Mouse (Mus musculus): ENCODE measurements around the gene Best1.

Gene Best1

GRCm38 (mm10) chr19:9957965-9958364, 43.5 kb downstream of the Best1 start:
- DNase-seq = no peak

DNA sequence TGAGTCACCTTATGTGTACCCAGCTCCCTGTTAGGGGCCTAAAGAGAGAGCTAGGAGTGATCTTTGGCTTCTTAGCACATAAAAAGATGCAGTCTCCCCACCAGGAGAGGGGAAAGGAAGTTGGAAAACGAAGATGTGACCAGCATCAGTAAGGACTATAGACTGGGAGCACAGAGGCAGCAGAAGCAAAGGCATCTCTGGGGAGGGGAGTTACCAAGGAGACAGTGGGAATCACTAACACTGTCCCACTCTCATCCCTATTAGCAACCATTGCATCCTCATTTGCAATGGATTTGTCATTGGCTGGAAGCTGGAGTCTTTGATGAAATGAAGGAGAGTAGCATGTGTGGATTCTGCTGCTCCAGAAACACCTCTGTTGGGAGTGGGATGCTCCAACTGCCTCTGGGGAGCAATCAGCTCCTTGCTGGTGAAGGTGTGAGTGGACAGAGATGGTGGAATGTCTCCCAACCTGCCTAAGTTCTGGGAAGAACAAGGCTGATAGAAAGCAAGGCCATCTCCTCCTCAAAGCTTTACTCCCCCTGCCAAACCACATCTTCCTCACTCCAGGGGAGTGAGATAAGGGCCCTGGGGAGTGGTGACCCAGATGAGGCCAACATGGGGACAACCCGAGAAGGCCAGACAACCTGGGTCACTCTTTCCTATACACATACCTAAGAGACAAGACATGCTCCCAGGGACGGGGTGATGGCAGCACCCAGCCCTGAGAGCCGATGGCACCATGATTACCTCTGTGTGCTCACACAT, 44.6 kb downstream of the Best1 start:
- DNase-seq = no peak

GRCm38 (mm10) chr19:9955438-9955837, 46.0 kb downstream of the Best1 start:
- DNase-seq = no peak

DNA sequence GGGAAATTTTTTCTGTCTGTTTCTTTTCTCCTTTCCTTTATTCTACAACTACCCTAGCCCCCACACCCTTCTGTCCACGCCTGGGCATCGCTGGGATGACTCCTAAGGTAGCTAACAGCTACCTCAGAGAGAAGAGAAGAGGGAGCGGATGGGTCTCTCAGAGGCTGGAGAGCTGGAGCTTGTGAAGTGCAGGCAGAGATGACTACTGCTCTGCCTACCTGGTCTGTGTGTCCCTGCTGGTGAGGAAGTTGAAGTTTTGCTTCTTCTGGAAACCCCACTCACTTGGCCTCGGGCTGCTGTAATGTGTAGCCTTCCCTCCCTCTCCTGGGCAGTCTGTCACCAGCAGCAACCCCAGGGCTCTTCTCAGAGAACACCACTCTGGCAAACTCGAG, 46.6 kb downstream of the Best1 start:
- no peak for DNase-seq

- DNase-seq = peak; percentile 13 to 20
Observed at GRCm38 (mm10) chr19:9954055-9954810, 47.2 kb downstream of the Best1 start.

DNA sequence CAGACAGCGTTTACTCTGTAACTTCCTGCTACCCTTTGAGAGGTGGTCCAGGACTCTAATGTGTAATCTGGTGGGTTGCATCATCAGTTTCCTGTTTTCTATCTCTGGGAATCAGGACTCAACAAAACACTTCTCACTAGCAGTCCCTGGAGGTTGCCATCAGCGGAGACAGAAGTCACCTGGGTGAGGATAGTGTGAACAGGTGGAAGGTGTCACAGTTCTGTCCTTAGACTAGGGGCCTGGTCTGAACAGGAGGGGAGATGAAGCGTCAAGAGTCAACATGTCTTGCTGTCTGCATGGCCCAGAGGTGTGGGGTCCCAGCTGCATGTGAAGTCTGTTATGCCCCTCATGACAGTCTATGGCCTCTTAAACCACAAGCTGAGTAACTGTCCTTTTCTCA, 48.5 kb downstream of the Best1 start:
- no peak for DNase-seq

DNA sequence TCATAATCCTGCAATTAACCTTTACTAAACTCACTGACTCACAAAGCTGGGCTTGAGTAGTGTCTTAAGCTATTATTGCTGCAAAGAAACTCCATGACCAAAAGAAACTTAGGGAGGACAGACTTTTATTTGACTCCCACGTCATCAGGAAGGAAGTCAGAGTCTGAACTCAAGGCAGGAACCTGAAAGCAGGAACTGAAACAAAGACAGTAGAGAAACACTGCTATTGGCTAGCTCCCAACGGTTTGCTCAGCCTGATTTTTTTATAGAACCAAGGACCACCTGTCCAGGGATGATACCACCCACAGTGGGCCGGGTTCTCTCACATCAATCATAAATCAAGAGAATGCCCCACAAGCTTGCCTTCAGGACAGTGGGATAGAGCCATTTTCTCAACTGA, 49.0 kb downstream of the Best1 start:
- no peak for DNase-seq

DNA sequence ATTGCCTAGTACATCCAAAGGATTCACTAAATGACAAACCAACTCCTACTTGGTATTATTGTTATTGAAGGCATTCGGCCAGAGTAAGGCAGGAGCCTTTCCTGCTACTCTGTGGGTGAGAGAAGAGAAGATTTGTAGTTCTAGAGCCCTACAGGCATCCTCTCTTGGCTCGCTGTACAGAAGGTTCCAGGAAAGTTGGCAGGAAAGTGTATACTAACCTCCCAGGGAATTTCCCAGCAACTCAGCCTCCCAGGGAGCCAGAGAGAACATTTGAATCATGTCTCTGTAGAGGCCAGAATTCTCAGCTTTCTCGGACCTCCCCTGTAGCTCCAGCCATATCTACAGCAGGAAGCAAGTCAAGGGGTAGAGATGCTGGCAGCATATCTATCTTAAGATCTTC, 54.4 kb downstream of the Best1 start:
- DNase-seq = no peak

GRCm38 (mm10) chr19:9945800-9946564, 55.5 kb downstream of the Best1 start:
- DNase-seq = no peak

DNA sequence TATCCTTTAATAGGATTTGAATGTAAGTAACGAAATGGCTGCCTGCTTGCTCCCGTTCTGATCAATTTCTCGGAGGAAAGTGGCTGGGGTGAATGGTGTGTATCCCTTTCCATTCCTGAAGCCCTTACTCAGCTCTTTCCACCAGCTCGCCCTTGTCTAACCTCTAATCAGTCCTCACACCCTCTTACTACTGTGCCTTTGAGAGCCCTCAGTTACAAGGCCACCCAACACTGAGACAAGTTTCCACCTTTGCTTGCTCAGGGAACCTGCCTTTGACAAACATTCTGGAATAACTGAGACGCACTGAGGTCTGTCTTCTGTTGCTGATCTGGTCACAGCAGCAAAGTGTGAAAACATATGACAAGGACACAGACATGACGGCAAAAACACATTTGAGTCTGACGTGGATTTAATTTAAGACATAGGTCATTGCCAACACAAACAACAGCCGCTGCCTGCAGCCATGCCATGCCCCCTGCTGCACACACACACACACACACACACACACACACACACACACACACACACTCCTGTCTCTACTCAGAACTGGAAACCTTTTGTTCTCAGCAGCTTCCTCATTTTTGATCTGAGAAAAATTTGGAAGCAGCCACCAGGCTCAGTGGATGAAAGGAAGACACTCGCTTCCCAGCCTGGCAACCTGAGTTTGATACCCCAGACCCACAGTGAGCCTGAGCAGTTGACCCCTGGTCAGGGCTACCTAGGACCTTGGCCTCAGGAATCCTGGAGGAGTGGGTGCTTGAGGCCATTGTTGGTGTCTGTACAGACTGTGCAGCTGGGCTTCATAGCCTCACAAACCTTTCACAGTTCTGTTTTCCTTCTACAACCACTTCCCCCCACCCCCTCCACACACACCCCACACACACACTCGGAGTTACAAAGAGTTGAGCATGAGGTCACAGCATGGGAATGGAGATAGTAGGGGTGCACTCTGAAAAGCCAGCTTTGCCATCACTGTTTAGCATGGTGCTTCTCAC, 58.6 kb downstream of the Best1 start:
- no peak for DNase-seq

- DNase-seq = no peak
Observed at GRCm38 (mm10) chr19:9941809-9942208, 59.6 kb downstream of the Best1 start.

- DNase-seq = peak in 1 of 2 experiments; percentile 6
Observed at GRCm38 (mm10) chr19:9940903-9941302, 60.5 kb downstream of the Best1 start.

DNA sequence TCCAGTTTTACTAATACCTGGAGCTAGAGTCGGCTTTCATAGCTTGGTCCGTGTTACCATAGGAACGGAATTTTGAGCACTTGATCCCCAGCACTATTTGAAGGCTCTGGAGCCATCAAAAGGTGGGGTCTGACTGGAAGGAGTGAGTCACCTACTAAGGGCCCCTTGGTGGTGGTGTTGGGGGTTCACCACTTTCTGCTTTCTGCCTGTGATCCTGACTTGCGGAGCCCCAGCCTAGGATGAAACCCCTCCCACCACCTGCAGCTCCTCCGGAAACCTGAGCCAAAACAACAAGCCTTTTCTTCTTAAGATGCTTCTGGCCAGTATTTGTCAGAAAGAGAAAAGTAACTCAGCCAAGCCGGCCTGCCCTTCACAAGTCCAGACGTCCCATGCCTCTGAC, 61.6 kb downstream of the Best1 start:
- DNase-seq = no peak

- DNase-seq = no peak
Observed at GRCm38 (mm10) chr19:9938824-9939303, 62.6 kb downstream of the Best1 start.

GRCm38 (mm10) chr19:9938156-9938823, 63.1 kb downstream of the Best1 start:
- DNase-seq = no peak

DNA sequence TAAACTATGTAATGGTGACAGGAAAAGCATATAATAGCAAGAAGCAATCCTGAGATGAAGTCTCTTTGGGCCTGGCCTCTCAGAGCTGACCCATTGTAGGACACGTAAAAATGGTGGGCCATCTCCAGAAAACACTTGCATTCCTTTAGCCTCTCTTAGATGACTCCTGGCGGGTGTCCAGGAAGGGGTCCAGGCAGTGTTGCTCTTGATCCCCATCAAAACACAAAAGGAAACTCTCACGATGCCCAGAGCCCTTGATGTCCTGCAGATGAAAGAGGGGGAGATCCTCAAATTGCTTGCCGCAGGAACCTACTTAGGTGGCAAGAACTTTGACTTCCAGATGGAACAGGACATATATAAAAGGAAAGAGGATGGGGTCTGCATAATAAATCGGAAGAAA, 64.0 kb downstream of the Best1 start:
- no peak for DNase-seq

- no peak for DNase-seq
Observed at GRCm38 (mm10) chr19:9936579-9936978, 64.9 kb downstream of the Best1 start.
